Mouse (Mus musculus) intestine, embryonic 14.5 days (tissue): ENCODE data around the gene Scn1b. TPM values are rescaled to one million over a fixed set of nuclear protein-coding genes. Genes with fewer than 3 reads are reported as not detected.

Experiments used
- ATAC-seq: fragments of 200-750 bp; cut with Nextera tagmentation; replicated peaks from 2 replicates; pipeline ENCODE4 v1.8.0; 2017; ENCODE audit warnings: low read depth, moderate number of reproducible peaks, moderate TSS enrichment, moderate library complexity; ENCODE audit not compliant: low FRiP score, low TSS enrichment
- DNase-seq: peaks from one replicate; pipeline ENCODE4 v3.0.0-alpha.2; 2018; ENCODE audit warnings: low spot score
- H3K27ac ChIP-seq: fragments of 300-500 bp; sonication (generic); 2 replicates; pipeline ENCODE4 v1.5.1; 2014; ENCODE audit warnings: low read depth, mild to moderate bottlenecking, control low read depth
- H3K27me3 ChIP-seq: fragments of 300-500 bp; sonication (generic); replicated peaks from 2 replicates; pipeline ENCODE4 v1.6.1; 2014; ENCODE audit warnings: low read length, control low read depth; ENCODE audit not compliant: control insufficient read depth, insufficient read depth
- H3K36me3 ChIP-seq: fragments of 300-500 bp; sonication (generic); 2 replicates; pipeline ENCODE4 v1.6.1; 2014; ENCODE audit warnings: low read length, control low read depth; ENCODE audit not compliant: control insufficient read depth, insufficient read depth
- H3K4me1 ChIP-seq: fragments of 300-500 bp; sonication (generic); replicated peaks from 2 replicates; pipeline ENCODE4 v1.6.1; 2014; ENCODE audit warnings: low read length, control low read depth, mixed read lengths; ENCODE audit not compliant: control insufficient read depth, insufficient read depth
- H3K4me2 ChIP-seq: fragments of 300-500 bp; sonication (generic); 2 replicates; pipeline ENCODE4 v1.6.1; 2014; ENCODE audit warnings: low read length
- H3K4me3 ChIP-seq: fragments of 300-500 bp; sonication (generic); 2 replicates; pipeline ENCODE4 v1.5.1; 2014; ENCODE audit warnings: low read depth, low read length, control low read depth, mixed read lengths
- H3K9ac ChIP-seq: fragments of 300-500 bp; sonication (generic); 2 replicates; pipeline ENCODE4 v1.6.1; 2014; ENCODE audit warnings: mild to moderate bottlenecking, low read length
- H3K9me3 ChIP-seq: fragments of 300-500 bp; sonication (generic); 2 replicates; pipeline ENCODE4 v1.6.1; 2016; ENCODE audit warnings: low read length, control low read depth; ENCODE audit not compliant: control insufficient read depth
- WGBS: fragments of 180-500 bp; shearing (Covaris S2); extraction: QIAGEN DNeasy Blood & Tissue Kit; methylation state at CpG from one replicate; pipeline ENCODE4 v1.1.7; 2014; 5-methylcytosine and 5-hydroxymethylcytosine counted together
- polyA plus RNA-seq: library from polyadenylated mRNA; unstranded; fragments of >200 nt; fragmentation: Nextera tagmentation; extraction: Ambion mirVana; gene quantifications from 2 replicates; pipeline ENCODE4 v1.2.1, GENCODE M21; 2014

The Scn1b gene
- polyA plus RNA-seq, 1 experiment from 2014 or later: 2.4 TPM

DNA sequence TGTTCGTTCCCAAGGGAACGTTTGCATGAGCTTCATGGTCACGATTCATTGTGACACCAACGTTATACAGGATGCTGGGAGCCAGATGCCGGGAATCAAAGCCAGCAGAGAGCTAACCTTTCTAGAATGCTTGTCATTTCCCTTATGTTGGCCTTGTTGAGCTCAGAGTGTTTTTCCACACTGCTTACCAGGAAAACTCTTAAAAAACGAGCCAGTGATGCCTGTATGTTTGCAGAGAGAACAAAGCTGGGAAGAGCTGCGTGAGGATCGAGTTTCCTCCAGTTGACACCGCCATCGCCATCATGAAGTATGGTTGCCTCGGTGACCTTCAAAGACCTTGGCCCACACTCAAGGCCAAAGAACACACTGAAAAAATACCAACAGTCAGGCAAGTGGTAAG, 35.5 kb upstream of the Scn1b start:
- ATAC-seq: no peak
- H3K27ac ChIP-seq: no peak overlapping the region
- no peaks in the 10 kb centered on the region for H3K36me3 ChIP-seq
- H3K9ac ChIP-seq: no peak overlapping the region
- H3K4me1 ChIP-seq: no peaks in the 10 kb centered on the region
- H3K9me3 ChIP-seq: no peaks in the 10 kb centered on the region
- DNase-seq: no peak
- no peak overlapping the region for H3K4me2 ChIP-seq
- H3K27me3 ChIP-seq: no peaks in the 10 kb centered on the region
- no peak overlapping the region for H3K4me3 ChIP-seq
- WGBS: 68% methylated on average over 11 of the region's 11 CpGs

GRCm38 (mm10) chr7:31161831-31162230, 35.0 kb upstream of the Scn1b start:
- H3K27ac ChIP-seq: no peak overlapping the region
- no peaks in the 10 kb centered on the region for H3K27me3 ChIP-seq
- ATAC-seq (no peak), DNase-seq (no peak)
- 52% methylated on average over 3 of the region's 3 CpGs for WGBS
- H3K9me3 ChIP-seq: no peaks in the 10 kb centered on the region
- no peak overlapping the region for H3K4me3 ChIP-seq
- no peaks in the 10 kb centered on the region for H3K36me3 ChIP-seq
- H3K4me1 ChIP-seq: no peaks in the 10 kb centered on the region
- no peak overlapping the region for H3K9ac ChIP-seq
- H3K4me2 ChIP-seq: no peak overlapping the region

DNA sequence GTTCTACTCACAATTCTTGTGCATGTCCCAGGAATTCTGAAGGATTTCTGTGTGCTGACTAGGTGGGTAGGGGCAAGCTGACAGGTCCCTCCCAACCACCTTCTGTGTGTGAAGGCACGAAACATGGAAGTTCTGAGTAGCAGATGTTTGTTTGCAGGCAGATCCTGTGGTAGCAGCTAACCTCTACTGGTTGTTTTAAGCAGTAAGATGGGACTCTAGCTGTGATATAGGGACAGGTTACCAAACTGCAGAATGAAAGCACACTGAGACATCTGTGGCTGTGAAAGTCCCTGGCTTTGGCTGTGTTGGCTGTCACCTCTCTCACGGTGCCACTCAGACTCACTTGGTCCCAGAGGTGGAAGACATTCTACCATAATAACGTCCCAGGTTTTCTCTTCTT, 34.4 kb upstream of the Scn1b start:
- Histone ChIP-seq H3K4me3 (no peak overlapping the region), H3K4me1 (no peaks in the 10 kb centered on the region), H3K9ac (no peak overlapping the region), H3K9me3 (no peaks in the 10 kb centered on the region), H3K4me2 (no peak overlapping the region), H3K27me3 (no peaks in the 10 kb centered on the region), H3K27ac (no peak overlapping the region), H3K36me3 (no peaks in the 10 kb centered on the region)
- WGBS: 77% methylated on average over 3 of the region's 3 CpGs
- DNase-seq: no peak
- no peak for ATAC-seq

DNA sequence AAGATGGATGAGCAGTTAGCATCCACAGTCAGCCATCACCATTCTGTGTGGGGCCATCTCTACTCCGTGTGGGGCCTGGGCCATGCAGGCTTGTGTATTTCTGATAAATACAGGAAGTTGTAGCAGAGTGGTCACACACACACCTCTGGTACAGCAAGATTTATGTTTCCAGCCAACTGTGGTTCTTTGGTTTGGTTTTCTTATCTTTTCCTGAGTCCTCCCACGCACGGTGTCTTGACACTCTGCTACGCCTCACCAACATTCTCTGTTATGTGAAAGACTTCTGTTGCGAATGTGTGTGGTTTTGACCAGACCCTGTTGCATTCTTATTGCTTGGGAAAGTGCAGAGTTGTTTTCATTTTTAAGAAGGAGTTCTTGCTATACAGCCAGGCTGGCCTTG, 34.0 kb upstream of the Scn1b start:
- DNase-seq: no peak
- H3K4me2 ChIP-seq: no peak overlapping the region
- 53% methylated on average over 5 of the region's 5 CpGs for WGBS
- H3K4me1 ChIP-seq: peaks cover 3% of the 10 kb centered on the region; the same call in 1 of the 2 replicates
- H3K27ac ChIP-seq: no peak overlapping the region
- no peak overlapping the region for H3K4me3 ChIP-seq
- no peaks in the 10 kb centered on the region for H3K27me3 ChIP-seq
- no peak overlapping the region for H3K9ac ChIP-seq
- ATAC-seq: no peak
- no peaks in the 10 kb centered on the region for H3K9me3 ChIP-seq
- H3K36me3 ChIP-seq: no peaks in the 10 kb centered on the region

DNA sequence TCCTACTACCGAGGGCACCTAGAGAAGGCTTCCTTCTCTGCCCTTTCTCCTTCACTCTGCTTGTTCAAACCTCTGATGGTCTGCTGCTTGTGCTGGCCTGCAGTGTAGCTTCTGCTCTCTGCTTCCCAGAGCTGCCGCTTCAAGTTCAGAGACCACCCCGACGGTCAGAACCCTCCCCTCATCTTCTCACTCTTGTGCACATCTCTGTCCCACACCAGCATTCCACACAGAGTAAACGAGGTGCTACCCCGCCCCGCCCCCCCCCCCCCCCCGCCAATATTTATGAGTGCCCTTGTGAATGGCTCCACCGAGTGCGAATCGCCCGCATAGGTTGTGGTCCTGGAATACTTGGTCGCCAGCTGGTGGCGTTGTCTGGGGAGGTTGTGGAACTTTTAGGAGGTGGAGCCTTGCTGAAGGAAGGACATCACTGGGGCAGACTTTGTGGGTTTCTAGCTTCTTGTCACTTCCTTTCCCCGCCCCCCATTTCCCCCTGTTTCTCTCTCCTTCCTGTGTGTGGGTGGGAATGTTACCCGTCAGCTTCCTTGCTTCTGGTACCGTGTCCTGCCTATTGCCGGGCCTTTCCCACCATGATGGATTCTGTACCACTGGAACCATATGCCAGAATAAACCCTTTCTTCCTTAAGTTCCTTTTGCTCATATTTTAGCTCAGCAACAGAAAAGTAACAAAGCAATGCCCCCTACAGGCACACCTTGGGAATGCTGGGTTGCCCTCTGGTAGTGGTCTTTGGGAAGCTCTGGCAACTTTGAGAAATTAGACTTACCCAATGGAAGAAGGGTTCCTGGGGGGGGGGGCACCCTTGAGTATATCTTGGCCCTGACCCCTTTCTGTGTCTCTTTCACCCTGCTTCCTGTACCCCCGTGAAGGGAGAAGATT, 29.5 kb upstream of the Scn1b start:
- ATAC-seq: no peak
- WGBS: 33% methylated on average over 19 of the region's 19 CpGs
- H3K9ac ChIP-seq: no peak overlapping the region
- no peak overlapping the region for H3K4me3 ChIP-seq
- H3K27me3 ChIP-seq: no peaks in the 10 kb centered on the region
- H3K36me3 ChIP-seq: no peaks in the 10 kb centered on the region
- DNase-seq: no peak
- H3K4me1 ChIP-seq: peaks cover 6% of the 10 kb centered on the region; the same call in 1 of the 2 replicates
- H3K4me2 ChIP-seq: no peak overlapping the region
- no peaks in the 10 kb centered on the region for H3K9me3 ChIP-seq
- H3K27ac ChIP-seq: no peak overlapping the region; the same call in 1 of the 2 replicates

- 56% methylated on average over 5 of the region's 5 CpGs for WGBS
- no peaks in the 10 kb centered on the region for H3K36me3 ChIP-seq
- DNase-seq: no peak
- H3K9ac ChIP-seq: no peak within 1 kb of the TSS
- no peak within 1 kb of the TSS for H3K4me2 ChIP-seq
- peak within 1 kb of the TSS; percentile 33; the same call in 1 of the 2 replicates for H3K27ac ChIP-seq
- H3K9me3 ChIP-seq: no peaks in the 10 kb centered on the region
- no peak for ATAC-seq
- no peak within 1 kb of the TSS for H3K4me3 ChIP-seq
- H3K4me1 ChIP-seq: peaks cover 6% of the 10 kb centered on the region; the same call in 1 of the 2 replicates
- H3K27me3 ChIP-seq: no peaks in the 10 kb centered on the region
Measured at GRCm38 (mm10) chr7:31155296-31156033, 28.7 kb upstream of the Scn1b start, which contains the start of gene Gramd1a. TSS of gene Gramd1a (minus strand) at chr7:31155896.

DNA sequence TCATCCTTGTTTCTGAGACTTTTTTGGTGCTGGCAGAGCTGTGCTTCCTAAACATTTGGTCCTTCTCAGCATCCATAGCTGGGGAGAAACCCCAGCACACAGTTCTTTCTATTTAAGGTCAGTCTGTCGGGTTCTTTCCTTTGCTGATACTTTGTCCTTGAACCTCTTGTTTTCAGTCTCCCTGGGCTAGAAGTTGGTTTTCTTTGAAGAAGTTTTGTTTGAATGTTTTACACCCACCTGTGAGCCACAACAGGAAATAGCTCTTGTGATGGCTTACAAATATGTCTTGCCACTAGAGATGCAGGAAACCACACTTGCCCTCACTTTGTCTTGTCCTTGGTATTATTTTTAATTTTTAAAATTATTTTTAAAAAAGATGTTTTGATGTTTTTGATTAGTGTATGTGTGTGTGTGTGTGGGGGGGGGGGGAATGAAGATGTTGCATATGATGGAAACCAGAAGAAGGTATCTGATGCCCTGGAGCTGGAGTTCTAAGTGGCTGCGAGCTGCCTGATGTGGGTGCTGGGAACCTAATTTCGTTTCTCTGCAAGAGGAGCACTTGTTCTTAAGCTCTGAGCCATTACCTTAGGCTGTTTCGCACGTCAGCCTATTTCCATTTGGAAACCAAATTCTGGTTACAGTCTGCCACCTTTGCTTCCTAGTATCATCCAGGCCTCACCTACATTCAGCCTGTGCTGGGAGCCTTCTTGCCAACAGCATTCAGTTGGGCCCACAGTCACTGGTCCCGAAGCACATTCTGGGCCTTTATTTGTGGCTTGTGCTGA, 26.9 kb upstream of the Scn1b start:
- H3K27me3 ChIP-seq: no peaks in the 10 kb centered on the region
- H3K36me3 ChIP-seq: no peaks in the 10 kb centered on the region
- H3K4me3 ChIP-seq: no peak overlapping the region
- WGBS: 87% methylated on average over 6 of the region's 6 CpGs
- H3K4me1 ChIP-seq: peaks cover 15% of the 10 kb centered on the region
- no peaks in the 10 kb centered on the region for H3K9me3 ChIP-seq
- H3K27ac ChIP-seq: no peak overlapping the region
- no peak overlapping the region for H3K9ac ChIP-seq
- DNase-seq (no peak), ATAC-seq (no peak)
- no peak overlapping the region for H3K4me2 ChIP-seq
